Mouse (Mus musculus): ENCODE measurements at regions not wholly inside any gene's neighbourhood (a gene's known extent, or its start where the extent isn't known, plus 50 kb on each side); places are given as distances from the start of the nearest gene placed in this dataset.

DNA sequence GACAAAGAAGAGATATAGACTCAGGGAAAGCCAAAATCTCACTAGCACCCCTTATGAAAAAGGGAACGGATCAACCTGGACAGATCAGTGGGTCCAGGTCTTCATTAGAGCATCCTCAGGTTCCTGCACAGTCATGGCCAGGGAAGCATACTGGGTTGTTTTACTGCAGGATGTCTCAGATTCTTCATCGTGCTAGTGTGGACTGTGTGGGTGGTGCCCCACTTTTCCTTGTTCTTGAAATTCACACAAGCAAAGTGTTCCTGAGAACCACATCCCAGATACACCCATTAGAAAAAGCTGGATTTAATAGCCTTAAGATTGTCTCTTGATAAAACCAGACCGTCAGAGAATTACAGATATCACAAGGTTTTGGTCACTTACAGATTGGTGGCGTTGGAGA lies 107.1 kb downstream of the 2410131K14Rik start:
- ATAC-seq (replicated peaks; ENCODE audit: low FRiP score, poor library complexity, severe bottlenecking), result no peak

- no peak for ATAC-seq (replicated peaks; ENCODE audit: low FRiP score, poor library complexity, severe bottlenecking)
Observed at GRCm38 (mm10) chr5:118353061-118353460, 108.0 kb downstream of the 2410131K14Rik start.

- no peak for ATAC-seq (replicated peaks; ENCODE audit: low FRiP score, poor library complexity, severe bottlenecking)
Observed at GRCm38 (mm10) chr5:118353689-118354088, 108.7 kb downstream of the 2410131K14Rik start.

- ATAC-seq (replicated peaks; ENCODE audit: low FRiP score, poor library complexity, severe bottlenecking), result no peak
Observed at GRCm38 (mm10) chr5:118354127-118354526, 109.1 kb downstream of the 2410131K14Rik start.

GRCm38 (mm10) chr5:118354871-118355270 lies 109.8 kb downstream of the 2410131K14Rik start:
- no peak for ATAC-seq (replicated peaks; ENCODE audit: low FRiP score, poor library complexity, severe bottlenecking)

- no peak for ATAC-seq (replicated peaks; ENCODE audit: low FRiP score, poor library complexity, severe bottlenecking)
Observed at GRCm38 (mm10) chr5:118355287-118355686, 110.3 kb downstream of the 2410131K14Rik start.

DNA sequence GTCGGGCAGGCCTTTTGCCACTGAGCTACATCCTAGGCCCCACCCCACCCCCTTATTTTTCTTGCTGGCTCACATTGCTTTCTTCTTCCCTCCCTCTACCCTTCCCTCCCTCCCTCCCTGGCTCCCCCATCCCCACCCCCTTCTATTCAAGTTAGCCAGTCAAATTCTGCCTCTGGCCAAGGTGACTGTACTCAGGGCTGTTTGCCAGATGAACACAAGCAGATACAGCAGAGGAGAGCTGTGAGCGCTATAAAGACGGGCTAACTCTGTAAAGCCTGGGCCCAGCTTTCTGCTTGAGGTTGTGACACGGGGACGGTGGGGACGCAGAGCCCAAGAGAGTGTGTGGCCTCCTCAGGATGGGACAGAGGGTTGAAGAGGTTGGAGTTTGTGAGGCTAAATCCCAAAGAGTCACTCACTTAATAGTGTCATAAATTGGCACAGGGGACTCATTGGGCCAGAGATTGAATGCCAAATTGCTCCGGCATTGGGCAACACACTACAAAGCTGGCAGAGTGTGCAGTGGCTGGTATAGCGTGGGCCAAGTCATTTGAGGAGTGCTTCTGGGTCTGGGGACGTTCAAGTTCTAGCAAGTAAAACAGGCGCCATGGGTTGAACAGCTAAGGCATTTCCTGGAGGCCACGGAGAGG lies 110.8 kb downstream of the 2410131K14Rik start:
- no peak for ATAC-seq (replicated peaks; ENCODE audit: low FRiP score, poor library complexity, severe bottlenecking)

DNA sequence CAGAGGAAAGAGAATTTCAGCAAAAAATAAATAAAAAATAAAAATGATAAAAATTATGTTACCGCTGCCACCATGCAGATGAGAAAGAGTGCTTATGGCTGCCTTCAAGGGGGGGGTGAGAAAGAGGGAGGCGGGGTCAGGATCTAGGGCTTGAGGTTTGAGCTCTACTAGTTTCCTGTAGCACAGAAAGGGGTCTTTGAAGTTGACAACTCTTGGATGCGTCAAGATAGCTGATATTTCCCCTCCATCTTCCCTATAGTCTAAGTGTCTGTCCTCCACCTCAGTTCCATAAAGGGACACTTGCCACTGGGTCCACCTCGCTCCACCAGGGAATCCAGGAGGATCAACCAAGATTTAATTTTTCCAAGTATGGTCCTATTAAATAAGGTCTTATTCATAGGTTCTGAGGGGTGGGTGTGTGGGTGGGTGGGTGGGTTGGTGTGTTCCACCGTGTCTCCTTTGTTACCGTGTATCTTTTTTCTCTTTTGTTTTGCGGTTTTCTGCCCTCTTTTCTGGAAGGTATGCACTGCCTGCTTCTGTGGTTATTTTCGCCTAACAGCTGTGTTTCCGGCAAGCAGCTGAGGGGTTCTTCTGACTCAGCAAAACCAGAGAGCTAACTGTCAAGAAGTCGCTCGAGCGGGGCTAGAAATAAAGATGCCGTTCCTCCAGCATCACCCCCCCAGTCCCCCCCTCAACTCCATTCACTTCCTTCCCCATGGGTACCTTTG lies 114.8 kb downstream of the 2410131K14Rik start:
- no peak for ATAC-seq (replicated peaks; ENCODE audit: low FRiP score, poor library complexity, severe bottlenecking)

DNA sequence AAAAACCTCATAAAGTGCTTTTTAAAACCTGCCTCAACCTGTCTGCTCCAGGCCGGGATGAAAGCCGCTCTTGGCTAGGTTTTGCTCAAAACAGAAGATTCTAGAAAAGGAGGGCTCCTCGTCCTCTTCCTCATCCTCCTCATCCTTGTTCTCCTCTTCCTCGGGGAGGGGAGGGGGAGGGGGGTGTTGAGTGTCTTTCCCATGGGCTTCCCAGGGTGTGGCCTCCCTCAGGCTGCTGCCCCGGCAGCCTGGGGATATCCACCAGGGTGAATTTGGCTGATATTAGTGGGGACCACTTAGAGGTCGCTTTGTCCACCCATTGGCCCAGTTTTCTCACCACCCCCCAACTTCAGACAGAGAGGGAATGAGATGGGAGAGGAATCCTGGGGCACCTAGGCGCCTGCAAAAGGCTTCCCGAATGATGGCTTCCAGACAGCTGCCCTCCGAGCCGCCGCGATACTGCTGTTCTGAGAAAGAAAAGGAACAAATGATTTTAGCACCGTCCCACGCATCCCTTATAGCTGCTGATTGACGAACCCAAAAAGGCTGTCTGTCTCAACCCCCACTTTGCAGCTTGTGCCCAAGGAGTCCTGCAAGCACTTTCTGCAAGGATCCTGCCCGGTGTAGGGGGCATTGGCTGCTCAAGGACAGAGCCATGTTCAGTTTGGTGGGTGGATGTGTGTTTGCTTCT lies 115.5 kb downstream of the 2410131K14Rik start:
- ATAC-seq (replicated peaks; ENCODE audit: low FRiP score, poor library complexity, severe bottlenecking), result no peak

GRCm38 (mm10) chr5:118361133-118361852 lies 116.3 kb downstream of the 2410131K14Rik start:
- no peak for ATAC-seq (replicated peaks; ENCODE audit: low FRiP score, poor library complexity, severe bottlenecking)

GRCm38 (mm10) chr5:118361853-118362406 lies 116.9 kb downstream of the 2410131K14Rik start:
- no peak for ATAC-seq (replicated peaks; ENCODE audit: low FRiP score, poor library complexity, severe bottlenecking)

DNA sequence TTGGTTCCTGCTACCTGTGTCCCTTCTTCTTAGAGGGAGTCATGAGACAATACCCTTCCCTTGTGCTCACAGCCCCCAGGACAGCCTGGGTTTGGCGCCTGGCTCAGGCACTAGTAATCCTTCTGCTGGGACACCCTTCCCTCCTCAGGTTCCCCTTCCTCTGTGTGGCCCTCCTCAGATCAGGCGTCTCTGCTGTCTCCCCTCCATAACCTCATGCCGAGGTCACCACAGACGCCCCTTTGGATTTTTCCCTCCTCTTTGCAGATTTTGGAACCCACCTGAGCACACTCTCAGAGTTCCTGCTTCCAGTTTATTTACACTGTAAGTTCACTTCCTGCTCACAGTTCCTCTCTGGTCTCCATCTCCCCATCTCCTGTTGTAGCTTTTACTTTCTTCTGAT lies 117.7 kb downstream of the 2410131K14Rik start:
- ATAC-seq (replicated peaks; ENCODE audit: low FRiP score, poor library complexity, severe bottlenecking), result no peak

GRCm38 (mm10) chr5:118363154-118363553 lies 118.1 kb downstream of the 2410131K14Rik start:
- ATAC-seq (replicated peaks; ENCODE audit: low FRiP score, poor library complexity, severe bottlenecking), result no peak

GRCm38 (mm10) chr5:118364646-118365045 lies 119.6 kb downstream of the 2410131K14Rik start:
- no peak for ATAC-seq (replicated peaks; ENCODE audit: low FRiP score, poor library complexity, severe bottlenecking)

- no peak for ATAC-seq (replicated peaks; ENCODE audit: low FRiP score, poor library complexity, severe bottlenecking)
Observed at GRCm38 (mm10) chr5:118365196-118365595, 120.2 kb downstream of the 2410131K14Rik start.

GRCm38 (mm10) chr5:118365651-118366050 lies 120.6 kb downstream of the 2410131K14Rik start:
- no peak for ATAC-seq (replicated peaks; ENCODE audit: low FRiP score, poor library complexity, severe bottlenecking)

- no peak for ATAC-seq (replicated peaks; ENCODE audit: low FRiP score, poor library complexity, severe bottlenecking)
Observed at GRCm38 (mm10) chr5:118367047-118367446, 122.0 kb downstream of the 2410131K14Rik start.

DNA sequence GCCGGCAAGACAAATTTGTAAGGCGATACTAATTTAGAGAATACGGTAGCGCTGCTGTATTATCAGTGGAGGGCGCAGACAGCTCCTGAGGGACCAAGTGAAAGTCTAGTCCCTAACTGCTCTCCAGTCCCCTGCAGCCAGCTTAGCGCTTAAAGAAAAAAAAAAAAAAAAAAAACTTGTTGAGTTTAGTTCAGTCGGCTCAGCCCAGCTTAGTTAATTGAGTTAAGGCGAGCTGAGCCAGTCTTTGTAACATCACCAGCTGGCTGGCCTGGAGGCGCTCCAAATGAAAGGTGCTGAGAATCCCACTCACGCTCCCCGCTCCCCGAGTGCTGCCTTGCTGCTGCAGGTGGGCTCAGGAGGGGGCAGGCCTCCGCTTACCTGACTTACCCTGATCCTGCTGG lies 128.6 kb downstream of the 2410131K14Rik start:
- no peak for ATAC-seq (replicated peaks; ENCODE audit: low FRiP score, poor library complexity, severe bottlenecking)

DNA sequence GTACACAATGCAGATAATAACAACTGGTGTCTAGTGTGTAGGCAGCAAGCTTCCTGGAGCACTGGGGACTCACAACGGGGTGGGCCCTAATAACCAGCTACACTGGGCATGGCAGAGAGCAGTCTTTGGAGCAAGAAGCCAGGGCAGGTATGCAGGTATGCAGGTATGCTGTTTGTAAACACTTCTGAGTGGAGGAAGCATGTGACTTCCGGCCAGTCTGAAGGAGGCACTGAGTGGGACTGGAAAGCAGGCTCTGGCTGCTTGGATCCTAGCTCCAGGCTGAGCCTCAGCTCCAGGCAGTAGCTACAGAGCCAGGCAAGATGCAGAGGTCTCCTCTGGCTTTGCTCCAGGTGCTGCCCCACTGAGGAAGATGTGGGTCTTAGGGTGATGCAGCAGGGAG lies 129.9 kb downstream of the 2410131K14Rik start:
- no peak for ATAC-seq (replicated peaks; ENCODE audit: low FRiP score, poor library complexity, severe bottlenecking)

DNA sequence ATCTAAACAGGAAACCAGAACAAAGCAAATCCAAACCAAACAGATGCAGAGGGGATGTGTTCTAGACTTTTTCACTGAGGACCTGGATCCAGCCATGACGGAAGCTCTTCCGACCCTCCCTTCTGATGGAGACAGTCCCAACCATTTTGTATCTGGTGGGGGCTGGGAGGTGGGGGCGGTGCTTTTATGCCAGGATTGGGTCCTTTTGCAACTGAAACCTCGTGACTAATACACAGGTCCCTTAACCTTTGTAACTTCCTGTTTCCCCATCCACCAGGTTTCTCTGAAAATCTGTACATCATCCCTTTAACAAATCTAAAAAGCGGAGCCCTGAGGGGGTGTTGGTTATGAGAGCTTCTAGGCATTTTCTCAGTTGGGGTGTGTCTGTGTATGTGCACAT lies 130.9 kb downstream of the 2410131K14Rik start:
- ATAC-seq (replicated peaks; ENCODE audit: low FRiP score, poor library complexity, severe bottlenecking), result no peak
